Mouse (Mus musculus): ENCODE results near the gene Ppm1b.
A peak's percentile ranks its signal among the peaks of the same experiment; 100 is the strongest.

The Ppm1b gene

GRCm38 (mm10) chr17:85025151-85025550 is 68.6 kb downstream of the Ppm1b start:
- DNase-seq, result no peak

DNA sequence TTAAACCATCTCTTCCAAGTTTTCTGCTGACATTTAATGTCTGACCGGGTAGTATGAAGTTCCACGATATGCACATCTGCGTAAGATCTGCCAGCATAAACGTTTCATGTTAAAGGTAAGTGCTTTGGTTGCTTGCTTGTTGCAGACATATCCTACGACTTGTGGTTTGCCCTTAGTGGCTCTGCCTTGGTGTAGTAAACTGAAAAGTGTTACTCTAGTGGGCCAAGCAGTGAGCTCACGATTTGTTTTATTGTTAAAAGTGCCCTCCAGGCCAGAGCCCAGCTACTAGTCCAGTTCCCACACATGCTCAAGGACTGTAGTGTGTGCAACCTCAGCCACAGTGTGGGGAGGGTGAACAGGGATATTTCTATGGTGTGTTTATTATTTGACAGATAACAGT is 69.9 kb downstream of the Ppm1b start:
- DNase-seq, result no peak

DNA sequence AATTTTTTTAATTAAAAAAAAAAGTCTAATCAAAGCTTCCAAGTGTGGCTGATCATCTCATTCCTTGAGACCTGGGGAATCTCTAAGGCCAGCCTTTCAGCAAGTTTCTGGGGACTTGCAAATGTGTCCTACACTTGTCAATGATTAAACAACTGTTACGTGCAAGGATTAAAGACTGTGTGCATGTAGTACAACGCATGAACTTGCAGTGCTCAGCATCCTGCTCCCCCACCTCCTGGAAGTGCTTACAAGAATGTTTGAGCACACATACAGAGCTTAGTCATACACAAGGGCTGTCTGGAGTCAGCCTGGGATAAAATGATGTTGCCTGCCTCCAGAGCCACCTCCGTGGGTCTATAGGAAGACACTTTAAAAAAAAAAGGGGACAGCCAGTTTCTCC is 70.7 kb downstream of the Ppm1b start:
- peak; percentile 48 for DNase-seq

- peak; percentile 63 for DNase-seq
Measured at GRCm38 (mm10) chr17:85028093-85028739, 71.7 kb downstream of the Ppm1b start, which contains the start of gene Slc3a1. Gene Slc3a1, plus strand, starts transcription at chr17:85028376.

GRCm38 (mm10) chr17:85028797-85029196 is 72.3 kb downstream of the Ppm1b start:
- DNase-seq, result no peak

GRCm38 (mm10) chr17:85030651-85031050 is 74.1 kb downstream of the Ppm1b start:
- peak; percentile 27 for DNase-seq

DNA sequence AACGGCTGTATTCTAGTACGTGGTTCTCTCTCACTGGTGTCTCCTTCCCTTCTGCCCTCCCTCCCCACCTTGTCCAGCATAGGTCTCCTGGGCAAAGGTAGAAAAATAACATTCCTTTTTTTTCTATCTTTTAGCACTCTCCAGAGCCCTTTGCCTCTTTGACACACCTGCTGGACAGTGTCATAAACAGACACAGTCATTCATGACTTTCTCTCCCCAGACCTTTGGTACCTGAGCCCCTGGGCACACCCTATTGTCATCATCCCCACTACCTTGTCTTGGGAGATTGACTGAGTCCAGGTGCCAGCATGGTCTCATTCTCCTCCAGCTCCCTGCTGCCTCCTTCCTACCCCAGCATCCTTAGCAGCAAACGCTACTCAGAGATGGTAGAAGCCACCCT is 76.5 kb downstream of the Ppm1b start:
- no peak for DNase-seq

- DNase-seq, result no peak
Measured at GRCm38 (mm10) chr17:85034068-85034467, 77.5 kb downstream of the Ppm1b start.

DNA sequence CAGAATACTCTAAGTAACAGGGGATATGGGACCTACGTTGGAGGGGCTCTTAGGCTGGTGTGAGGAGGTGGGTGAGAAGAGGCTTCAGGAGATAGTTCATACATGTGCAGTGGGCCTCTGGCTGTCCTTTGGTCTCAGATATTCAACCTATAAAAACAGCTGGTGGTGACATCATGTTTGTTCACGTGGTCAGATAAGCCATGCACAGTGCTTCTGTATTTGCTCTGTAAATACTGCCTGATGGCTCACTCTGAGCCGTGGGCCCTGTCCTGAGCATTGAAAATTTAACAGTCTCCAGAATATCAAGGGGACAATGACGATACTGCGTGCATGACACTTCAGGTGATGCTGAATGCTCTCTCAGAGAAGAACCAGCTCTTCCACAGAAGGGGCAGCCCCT is 81.3 kb downstream of the Ppm1b start:
- DNase-seq, result no peak

- DNase-seq, result no peak
Measured at GRCm38 (mm10) chr17:85038311-85038710, 81.8 kb downstream of the Ppm1b start.

DNA sequence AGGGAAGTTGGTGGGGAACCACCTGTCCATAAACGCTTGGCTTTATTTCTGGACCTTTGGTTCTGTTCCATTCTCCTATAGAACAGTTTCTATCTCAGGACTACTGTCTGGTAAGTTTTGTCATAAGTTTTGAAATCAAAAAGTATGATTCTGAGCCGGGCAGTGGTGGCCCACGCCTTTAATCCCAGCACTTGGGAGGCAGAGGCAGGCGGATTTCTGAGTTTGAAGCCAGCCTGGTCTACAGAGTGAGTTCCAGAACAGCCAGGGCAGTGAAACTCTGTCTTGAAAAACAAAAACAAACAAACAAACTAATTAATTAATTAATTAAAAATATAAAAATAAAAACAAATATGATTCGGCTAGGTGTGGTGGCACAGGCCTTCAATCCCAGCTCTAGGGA is 82.2 kb downstream of the Ppm1b start:
- no peak for DNase-seq

GRCm38 (mm10) chr17:85040913-85041312 is 84.4 kb downstream of the Ppm1b start:
- peak; percentile 74 for DNase-seq

DNA sequence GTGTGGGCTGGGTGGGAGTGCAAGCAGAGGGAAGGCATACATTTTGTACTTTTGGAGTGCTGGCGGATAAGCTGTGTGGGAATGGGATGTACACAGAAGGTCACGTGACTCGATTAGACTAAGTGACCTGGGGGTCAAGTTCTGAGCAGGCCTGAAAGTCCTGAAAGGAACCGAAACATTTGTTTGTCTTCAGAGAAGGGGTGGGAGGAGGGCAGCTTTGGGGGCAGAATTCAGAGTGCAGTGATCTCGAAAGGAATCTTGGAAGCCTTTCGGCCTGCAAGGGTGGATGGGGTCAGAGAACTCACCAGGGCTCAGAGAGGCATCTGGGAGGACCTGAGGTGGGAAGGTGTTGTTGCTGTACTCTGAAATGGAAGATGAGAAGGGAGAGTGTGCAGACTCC is 85.9 kb downstream of the Ppm1b start:
- DNase-seq, result peak; percentile 71

DNA sequence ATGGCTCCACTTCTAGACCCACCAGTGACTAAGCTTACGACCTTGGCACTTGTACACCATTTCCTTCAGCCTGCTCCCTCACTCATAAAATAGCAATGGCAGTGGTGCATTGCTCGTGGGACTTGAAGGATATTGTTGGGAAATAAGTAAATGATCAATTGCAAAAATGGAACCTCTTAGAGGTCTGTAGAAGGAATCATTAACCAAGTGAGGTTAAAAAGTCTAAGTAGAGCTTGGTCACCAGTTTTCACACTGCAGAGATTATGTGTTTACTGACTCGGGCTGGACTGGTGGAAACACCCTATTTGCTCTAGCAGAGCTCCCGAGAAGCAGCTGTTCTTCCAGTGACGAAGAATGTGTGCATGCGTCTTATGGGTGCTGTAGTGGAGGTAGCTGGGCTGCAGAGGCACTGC is 86.9 kb downstream of the Ppm1b start:
- DNase-seq, result no peak

GRCm38 (mm10) chr17:85044466-85044865 is 87.9 kb downstream of the Ppm1b start:
- peak; percentile 73 for DNase-seq

GRCm38 (mm10) chr17:85045160-85045559 is 88.6 kb downstream of the Ppm1b start:
- no peak for DNase-seq

DNA sequence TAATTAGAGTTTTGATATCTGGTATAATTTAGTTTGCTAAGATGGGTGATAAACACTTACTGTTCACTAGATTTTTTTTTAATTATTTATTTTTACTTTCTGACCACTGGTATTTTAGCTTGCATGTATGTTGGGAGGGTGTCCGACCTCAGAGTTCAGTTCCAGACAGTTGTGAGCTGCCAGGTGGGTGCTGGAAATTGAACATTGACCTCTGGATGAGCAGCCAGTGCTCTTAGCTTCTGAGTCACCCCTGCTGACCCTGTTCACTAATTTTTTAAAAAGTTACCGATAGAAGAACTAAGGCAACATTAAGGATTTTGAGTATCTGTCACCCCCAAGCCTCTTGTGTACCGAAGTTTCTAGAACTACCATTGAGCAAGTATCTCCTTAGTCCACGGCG is 91.8 kb downstream of the Ppm1b start:
- no peak for DNase-seq

- no peak for DNase-seq
Measured at GRCm38 (mm10) chr17:85058276-85058675, 101.7 kb downstream of the Ppm1b start.

DNA sequence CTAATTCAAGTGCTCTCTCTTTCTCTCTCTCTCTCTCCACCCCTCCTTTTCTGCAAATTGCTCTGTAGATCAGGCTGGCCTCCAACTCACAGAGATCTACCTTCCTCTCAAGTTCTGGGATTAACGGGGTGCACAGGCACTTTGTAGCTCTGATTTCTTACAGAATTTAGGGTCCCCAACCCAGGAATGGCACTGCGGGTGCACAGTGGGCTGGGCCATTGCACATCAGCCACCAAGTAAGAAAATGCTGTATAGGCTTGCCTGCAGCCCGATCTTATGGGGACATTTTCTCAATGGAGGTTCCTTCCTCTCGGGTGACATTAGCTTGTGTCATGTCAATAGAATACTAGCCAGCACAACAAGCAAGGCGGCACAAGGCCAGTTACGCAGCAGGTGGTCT is 102.6 kb downstream of the Ppm1b start:
- no peak for DNase-seq

DNA sequence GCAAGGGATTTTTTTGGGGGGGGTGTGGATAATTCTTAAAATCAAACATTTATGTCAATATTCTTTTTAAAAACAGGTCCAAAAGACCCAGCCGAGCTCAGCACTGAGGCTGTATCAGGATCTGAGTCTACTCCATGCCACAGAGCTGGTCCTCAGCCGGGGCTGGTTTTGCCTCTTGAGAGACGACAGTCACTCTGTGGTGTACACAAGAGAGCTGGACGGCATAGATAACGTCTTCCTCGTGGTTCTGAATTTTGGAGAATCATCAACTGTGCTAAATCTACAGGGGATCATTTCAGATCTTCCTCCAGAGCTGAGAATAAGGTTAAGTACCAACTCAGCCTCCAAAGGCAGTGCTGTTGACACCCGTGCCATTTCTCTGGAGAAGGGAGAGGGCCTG is 107.0 kb downstream of the Ppm1b start:
- no peak for DNase-seq

- DNase-seq, result no peak
Measured at GRCm38 (mm10) chr17:85067331-85067730, 110.8 kb downstream of the Ppm1b start.

DNA sequence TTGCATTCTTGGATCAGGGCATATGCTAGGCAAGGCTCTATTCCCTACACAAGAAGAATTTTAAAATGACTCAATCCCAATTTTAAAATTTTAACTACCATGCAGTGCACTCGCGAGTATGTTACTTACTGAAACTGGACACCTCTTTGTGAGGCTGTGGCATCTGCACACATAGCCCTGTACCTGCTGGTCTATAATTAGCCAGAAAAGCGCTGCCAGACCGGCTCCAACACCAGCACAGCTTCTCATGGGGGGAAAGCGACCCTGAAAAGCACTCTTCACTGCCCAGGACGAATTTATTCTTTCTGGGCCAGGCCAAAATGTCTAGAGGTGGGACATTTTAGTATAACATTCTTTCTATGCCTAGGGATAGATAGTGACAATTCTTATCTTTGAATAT is 114.1 kb downstream of the Ppm1b start:
- no peak for DNase-seq

- DNase-seq, result no peak
Measured at GRCm38 (mm10) chr17:85071088-85071775, 114.7 kb downstream of the Ppm1b start.

DNA sequence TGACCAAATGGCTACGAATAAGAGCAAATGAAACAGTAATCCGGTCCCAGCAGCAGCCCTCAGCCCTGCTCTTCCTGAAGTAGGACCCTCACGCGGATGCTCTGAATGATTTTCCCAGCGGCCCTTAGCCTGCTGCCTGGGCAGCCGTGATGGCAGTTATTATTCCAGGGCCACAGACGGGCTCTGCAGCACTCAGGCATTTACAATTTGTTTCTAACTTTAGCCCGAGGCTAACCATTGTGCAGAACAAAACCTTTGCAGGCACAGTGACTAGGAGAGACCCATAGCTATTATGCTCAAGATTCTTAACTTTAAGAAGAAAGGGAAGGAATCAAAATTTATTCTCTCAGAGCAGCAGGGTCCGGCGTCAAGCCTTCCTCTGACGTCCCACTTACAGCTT is 115.8 kb downstream of the Ppm1b start:
- no peak for DNase-seq

- DNase-seq, result no peak
Measured at GRCm38 (mm10) chr17:85073214-85073613, 116.7 kb downstream of the Ppm1b start.
